Mouse (Mus musculus): ENCODE data around the gene Hif3a. TPM values are rescaled to one million over a fixed set of nuclear protein-coding genes. Genes with fewer than 3 reads are reported as not detected.

The Hif3a gene
- total and polyA plus RNA-seq, 3 experiments = 0.05 to 0.49 (median 0.08) TPM

- Histone ChIP-seq H3K79me2 (replicated peaks; ENCODE audit: control insufficient read depth, extremely low read depth, insufficient read depth, poor library complexity, severe bottlenecking) (peaks cover 54% of the 10 kb centered on the region), H3K27me3 (replicated peaks) (no peaks in the 10 kb centered on the region), H3K9ac (ENCODE audit: insufficient read depth, low read depth) (no peak overlapping the region), H3K4me1 (ENCODE audit: control insufficient read depth in 1 of 2, insufficient read depth in 2 of 2) (peaks cover 3 to 36% of the 10 kb centered on the region in 2 experiments; a peak in 3 of 4 replicates), H3K4me3 (replicated peaks in 1 of 3; ENCODE audit: low read depth in 2 of 3, low read length in 2 of 3, poor library complexity in 1 of 3) (no peak overlapping the region), H3K9me3 (replicated peaks; ENCODE audit: low read length) (no peaks in the 10 kb centered on the region), H3K36me3 (replicated peaks in 1 of 2; ENCODE audit: control insufficient read depth in 1 of 2, insufficient read depth in 1 of 2, low read length in 1 of 2) (peaks cover 84 to 97% of the 10 kb centered on the region in 2 experiments), H3K27ac (ENCODE audit: insufficient read depth, low read depth) (no peak overlapping the region), H3K4me2 (ENCODE audit: insufficient read depth, low read depth, poor library complexity, severe bottlenecking) (no peak overlapping the region)
- dilution Hi-C loops (cut with MboI; ENCODE audit: extremely low pct_ligation_motif_present, extremely low pct_unique_long_range_greater_than_20kb, low sequenced_read_pairs) = no loop called here
- TF ChIP-seq NELFE (IDR thresholded peaks at IDR 0.05; ENCODE audit: low read depth, low read length) (no peak), ELF1 (IDR thresholded peaks at IDR 0.05; ENCODE audit: low read depth, low read length) (no peak), PAX5 (IDR thresholded peaks at IDR 0.05; ENCODE audit: low read length) (no peak), MYC (IDR thresholded peaks at IDR 0.05; ENCODE audit: low read depth, low read length) (no peak), ZNF384 (IDR thresholded peaks at IDR 0.05; ENCODE audit: low read depth, low read length) (no peak), MAFK (IDR thresholded peaks at IDR 0.05; ENCODE audit: insufficient replicate concordance, low read length) (no peak), BHLHE40 (IDR thresholded peaks at IDR 0.05; ENCODE audit: low read depth, low read length) (no peak), SMC3 (IDR thresholded peaks at IDR 0.05; ENCODE audit: low read depth, low read length) (no peak), E2F4 (IDR thresholded peaks at IDR 0.05; ENCODE audit: insufficient replicate concordance, low read depth, low read length) (no peak), MAX (IDR thresholded peaks at IDR 0.05; ENCODE audit: low read length) (no peak), MEF2A (IDR thresholded peaks at IDR 0.05; ENCODE audit: borderline replicate concordance, low read depth, low read length) (no peak), CHD1 (IDR thresholded peaks at IDR 0.05; ENCODE audit: low read depth, low read length) (no peak), USF1 (IDR thresholded peaks at IDR 0.05; ENCODE audit: low read depth, low read length) (no peak), JUND (conservative IDR thresholded peaks at IDR 0.05; ENCODE audit: low read depth, low read length) (no peak)
- in situ Hi-C loops (cut with MboI; ENCODE audit: low pct_ligation_motif_present, low pct_unique_long_range_greater_than_20kb, low sequenced_read_pairs) = no loop called here
- DNase-seq (ENCODE audit: extremely low read depth) = no peak
Measured at GRCm38 (mm10) chr7:17017921-17018320, 44.3 kb downstream of the Hif3a start.

- peaks cover 84 to 97% of the 10 kb centered on the region in 2 experiments for H3K36me3 ChIP-seq (replicated peaks in 1 of 2; ENCODE audit: control insufficient read depth in 1 of 2, insufficient read depth in 1 of 2, low read length in 1 of 2)
- dilution Hi-C loops (cut with MboI; ENCODE audit: extremely low pct_ligation_motif_present, extremely low pct_unique_long_range_greater_than_20kb, low sequenced_read_pairs) (no loop called here), in situ Hi-C loops (cut with MboI; ENCODE audit: low pct_ligation_motif_present, low pct_unique_long_range_greater_than_20kb, low sequenced_read_pairs) (no loop called here)
- H3K4me2 ChIP-seq (ENCODE audit: insufficient read depth, low read depth, poor library complexity, severe bottlenecking) = no peak overlapping the region
- no peak for TF ChIP-seq IRF4 (IDR thresholded peaks at IDR 0.05; ENCODE audit: low read depth, low read length)
- TF ChIP-seq CHD1 (IDR thresholded peaks at IDR 0.05; ENCODE audit: low read depth, low read length) = no peak
- no peak overlapping the region for H3K9ac ChIP-seq (ENCODE audit: insufficient read depth, low read depth)
- no peak overlapping the region for H3K4me3 ChIP-seq (replicated peaks in 1 of 3; ENCODE audit: low read depth in 2 of 3, low read length in 2 of 3, poor library complexity in 1 of 3)
- no peak for DNase-seq (ENCODE audit: extremely low read depth)
- peaks cover 45% of the 10 kb centered on the region for H3K79me2 ChIP-seq (replicated peaks; ENCODE audit: control insufficient read depth, extremely low read depth, insufficient read depth, poor library complexity, severe bottlenecking)
- H3K27me3 ChIP-seq (replicated peaks) = no peaks in the 10 kb centered on the region
- H3K4me1 ChIP-seq (ENCODE audit: control insufficient read depth in 1 of 2, insufficient read depth in 2 of 2) = peaks cover 3 to 27% of the 10 kb centered on the region in 2 experiments; a peak in 3 of 4 replicates
- no peaks in the 10 kb centered on the region for H3K9me3 ChIP-seq (replicated peaks; ENCODE audit: low read length)
- H3K27ac ChIP-seq (ENCODE audit: insufficient read depth, low read depth) = no peak overlapping the region
Measured at GRCm38 (mm10) chr7:17017036-17017435, 45.2 kb downstream of the Hif3a start.

Measured in CH12.LX (cell line).